Mouse (Mus musculus): ENCODE results near the gene Stoml1.

- TF ChIP-seq ZNF384 (IDR thresholded peaks at IDR 0.05; ENCODE audit: low read depth, low read length) (no peak), NELFE (IDR thresholded peaks at IDR 0.05; ENCODE audit: low read depth, low read length) (no peak), EP300 (IDR thresholded peaks at IDR 0.05; ENCODE audit: low read depth in 1 of 2, low read length in 2 of 2) (no peak), POLR2A (IDR thresholded peaks at IDR 0.05; ENCODE audit: control insufficient read depth in 1 of 2, insufficient read depth in 1 of 2, low read depth in 1 of 2, low read length in 2 of 2, poor library complexity in 1 of 2) (no peak), GABPA (IDR thresholded peaks at IDR 0.05; ENCODE audit: low read depth, low read length) (no peak), TCF12 (IDR thresholded peaks at IDR 0.05; ENCODE audit: low read depth, low read length) (no peak), ZKSCAN1 (IDR thresholded peaks at IDR 0.05; ENCODE audit: low read depth, low read length) (no peak), BHLHE40 (IDR thresholded peaks at IDR 0.05; ENCODE audit: borderline replicate concordance, low read depth, low read length) (no peak), CTCF (IDR thresholded peaks at IDR 0.05 in 2 of 3, conservative IDR thresholded peaks at IDR 0.05 in 1 of 3; ENCODE audit: control insufficient read depth in 1 of 3, insufficient read depth in 1 of 3, low read depth in 2 of 3, low read length in 3 of 3, poor library complexity in 1 of 3, severe bottlenecking in 1 of 3) (no peak), POLR2AphosphoS2 (IDR thresholded peaks at IDR 0.05; ENCODE audit: low read length) (no peak)
Measured at GRCm38 (mm10) chr9:58218539-58218938, 34.4 kb upstream of the Stoml1 start.

All from MEL (cell line).